Mouse (Mus musculus): ENCODE results near the gene Grk6.

DNA sequence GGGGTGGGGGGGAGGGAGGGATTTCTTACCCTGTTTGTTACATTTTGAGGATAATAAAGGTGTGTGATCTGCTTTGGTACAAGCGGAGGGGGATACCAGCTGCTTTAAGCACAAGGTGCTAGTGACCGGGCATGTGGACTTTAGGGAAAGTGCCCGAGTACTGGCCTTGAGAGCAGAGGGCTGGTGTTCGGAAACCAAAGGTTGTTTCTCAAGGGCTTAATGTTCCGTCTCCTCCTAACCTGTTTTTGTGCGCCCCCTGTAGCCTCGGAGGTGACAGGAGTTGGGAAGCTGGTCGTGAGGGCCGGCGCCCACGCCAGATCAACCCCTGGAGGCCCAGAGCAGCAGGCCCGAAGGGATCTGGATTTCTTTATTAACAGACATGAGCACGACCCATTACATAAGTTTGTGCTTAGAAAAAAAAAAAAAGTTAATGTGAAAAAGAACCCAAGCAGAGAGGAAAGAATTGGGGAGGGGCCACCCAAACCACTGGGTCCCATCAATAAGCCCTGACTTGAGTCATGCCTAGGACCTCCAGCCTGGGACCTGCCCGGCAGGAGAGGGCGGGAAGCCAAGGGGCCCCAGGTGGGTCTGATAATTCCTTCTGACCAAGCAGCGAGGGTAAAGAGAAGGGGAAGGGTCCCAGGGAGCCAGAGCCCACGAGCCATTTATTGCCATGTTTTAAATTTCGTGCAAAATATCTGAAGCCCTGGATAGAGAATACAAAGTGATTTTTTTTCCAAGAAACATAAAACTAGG, 28.4 kb downstream of the Grk6 start:
- TF ChIP-seq CTCF (IDR thresholded peaks at IDR 0.05; ENCODE audit: control insufficient read depth, insufficient read depth, insufficient replicate concordance, low read depth, low read length) = no peak
- no peak for TF ChIP-seq POLR2A (IDR thresholded peaks at IDR 0.05; ENCODE audit: control insufficient read depth, low read depth, low read length)

Data from testis, adult 2 months (tissue).